Mouse (Mus musculus) cerebellum, adult 2 months (tissue): ENCODE measurements around the gene B3galt1.

Experiments used
- CTCF ChIP-seq: fragments of 200-500 bp; IDR thresholded peaks from 2 replicates; pipeline ENCODE4 v1.5.1; 2011; ENCODE audit warnings: low read depth, mild to moderate bottlenecking, control low read depth, low read length, moderate library complexity, borderline replicate concordance; ENCODE audit not compliant: insufficient read depth
- POLR2A ChIP-seq: fragments of 200-500 bp; IDR thresholded peaks from 2 replicates; pipeline ENCODE4 v1.6.1; 2011; ENCODE audit warnings: low read length, control low read depth, borderline replicate concordance; ENCODE audit not compliant: insufficient read depth

DNA sequence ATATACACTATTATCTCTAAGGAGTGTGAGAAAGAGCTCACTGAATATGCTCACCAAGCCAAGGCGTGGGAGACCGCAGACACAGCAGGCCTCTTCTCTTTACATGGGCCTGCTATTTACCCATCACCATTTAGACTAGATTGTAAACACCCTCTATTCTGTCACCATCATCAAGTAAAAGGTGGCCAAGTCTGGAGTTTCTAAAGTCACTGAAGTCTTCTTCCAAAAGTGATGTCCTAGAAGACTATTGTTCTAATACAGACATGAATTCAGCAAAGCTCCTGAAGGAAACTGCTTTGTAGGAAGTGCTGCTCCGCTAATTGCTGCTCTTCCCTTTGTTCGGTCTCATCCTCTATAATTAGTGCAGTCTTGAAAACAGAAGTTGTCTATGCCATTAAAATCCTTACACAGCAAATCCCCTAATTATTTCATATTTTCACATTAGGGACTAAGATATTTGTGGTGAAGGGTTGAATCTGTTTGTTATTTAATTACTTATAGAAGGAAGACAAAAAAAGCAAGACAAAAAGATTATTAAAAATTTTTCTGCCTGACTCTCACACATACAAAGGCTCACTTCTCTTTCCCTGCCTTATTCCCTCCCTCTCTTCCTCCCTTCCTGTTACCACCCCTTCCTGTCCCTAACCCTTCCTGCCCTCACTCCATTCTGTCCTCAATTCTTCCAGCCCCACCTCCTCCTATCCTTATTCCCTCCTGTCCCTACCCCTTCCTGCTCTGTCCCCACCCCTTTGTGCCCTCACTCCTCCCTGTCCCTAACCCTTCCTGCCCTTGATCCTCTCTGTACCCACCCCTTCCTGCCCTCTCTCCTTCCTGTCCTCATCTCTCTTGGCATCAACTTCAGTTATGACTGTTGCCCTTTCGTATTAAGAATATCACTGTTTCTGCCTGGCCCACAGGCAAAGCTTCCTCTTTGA is 514.0 kb downstream of the B3galt1 start:
- no peak for TF ChIP-seq POLR2A
- no peak for TF ChIP-seq CTCF
